Mouse (Mus musculus) 3134 (cell line): ENCODE results near the gene Dph1.

ENCODE experiments used
- DNase-seq: peaks from one replicate; pipeline ENCODE4 v3.0.0-alpha.2; 2011; ENCODE audit warnings: low spot score; ENCODE audit not compliant: insufficient read length; ENCODE audit errors: extremely low read depth

Gene Dph1

DNA sequence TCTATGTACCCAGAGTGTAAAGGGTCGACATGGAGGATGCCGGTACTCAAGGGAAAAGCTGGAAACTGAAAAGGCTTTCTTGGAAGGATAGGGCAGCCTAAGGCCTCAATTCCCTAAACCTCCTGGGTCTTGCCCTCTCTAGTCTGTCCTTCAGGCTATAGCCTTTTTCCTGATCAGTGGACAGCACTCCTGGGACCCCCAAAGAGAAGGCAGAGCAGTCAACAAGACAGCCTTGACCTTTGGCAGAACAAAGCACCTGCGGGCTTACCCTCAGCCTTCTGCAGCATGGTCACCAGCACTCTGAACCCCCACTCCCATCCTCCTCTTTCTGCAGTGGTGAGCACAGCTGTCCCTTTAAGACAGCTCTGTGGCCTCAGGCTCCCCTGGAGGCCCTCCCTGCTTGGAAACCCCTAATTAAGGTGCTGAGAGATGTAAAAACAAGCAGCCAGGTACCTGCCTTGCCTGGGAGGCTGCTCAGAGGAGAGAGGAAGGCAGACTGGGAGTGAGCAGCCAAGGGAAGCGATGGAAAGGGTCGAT, at the start of gene Dph1:
TSS of gene Dph1 (minus strand) at position 337 of the 537 bp plus-strand sequence.
- no peak for DNase-seq

DNA sequence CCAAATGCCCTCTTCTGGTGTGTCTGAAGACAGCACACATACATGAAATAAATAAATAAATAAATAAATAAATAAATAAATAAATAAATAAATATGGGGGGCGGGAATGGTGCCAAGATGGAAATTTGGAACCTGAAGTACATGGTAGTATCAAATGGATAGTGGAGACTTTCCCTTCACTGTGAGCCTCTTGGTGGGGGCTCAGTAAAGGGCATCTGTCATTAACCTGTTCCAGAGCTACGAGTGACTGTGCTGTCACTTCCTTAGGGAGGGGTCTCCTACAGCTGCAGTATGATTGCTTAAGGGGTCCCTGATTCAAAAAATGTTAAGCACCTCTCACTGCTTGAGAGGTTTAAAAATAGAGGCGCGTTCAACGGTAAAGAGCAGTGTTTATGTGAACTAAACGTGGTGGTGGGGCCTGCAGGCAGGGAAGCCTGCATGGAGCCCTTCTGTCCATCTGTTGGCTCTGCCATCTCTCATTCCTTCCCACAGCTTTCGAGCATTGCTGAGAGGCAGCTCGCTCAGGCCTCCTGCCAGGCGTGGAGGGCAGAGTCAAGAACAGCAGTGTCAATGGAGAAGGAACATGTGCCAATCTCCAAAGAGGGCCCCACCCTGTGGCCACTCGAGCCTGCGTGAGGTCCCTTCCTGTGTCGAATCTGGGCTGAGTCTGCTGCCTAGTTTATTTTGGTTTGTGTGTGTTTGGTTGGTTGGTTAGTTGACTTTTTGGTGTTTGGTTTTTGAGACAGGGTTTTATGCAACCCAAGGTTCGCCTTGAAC, 49.3 kb upstream of the Dph1 start:
- DNase-seq = no peak

- DNase-seq = no peak
These were observed 43.7 kb upstream of the Dph1 start for GRCm38 (mm10) chr11:75234745-75235144.

- DNase-seq = no peak
These were observed 41.4 kb upstream of the Dph1 start for GRCm38 (mm10) chr11:75232434-75232833.

GRCm38 (mm10) chr11:75231756-75232155, 40.7 kb upstream of the Dph1 start:
- DNase-seq = no peak

DNA sequence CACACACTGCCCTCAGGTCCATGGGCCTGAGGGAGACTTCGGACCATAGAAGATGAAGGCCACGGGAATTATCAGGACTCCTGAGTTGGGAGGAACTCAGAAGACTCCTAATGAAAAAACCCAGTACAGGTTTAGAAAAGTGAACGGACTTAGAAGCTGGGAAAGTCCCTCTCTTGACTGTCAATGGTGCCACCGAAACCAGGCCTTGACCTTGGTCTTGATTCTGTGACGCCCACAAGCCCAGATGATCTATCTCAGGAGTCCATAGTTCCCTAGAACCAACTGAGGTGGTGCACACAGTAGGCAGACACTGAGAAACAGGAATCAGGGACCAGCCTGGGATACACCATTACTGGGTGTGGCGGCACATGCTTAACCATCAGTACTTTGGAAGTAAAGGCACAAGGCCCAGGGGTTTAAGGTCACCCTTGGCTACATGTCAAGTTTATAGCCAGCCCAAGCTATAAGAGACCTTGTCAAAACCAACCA, 39.3 kb upstream of the Dph1 start:
- DNase-seq = no peak

- DNase-seq = no peak
These were observed 38.2 kb upstream of the Dph1 start for GRCm38 (mm10) chr11:75229289-75229688.

DNA sequence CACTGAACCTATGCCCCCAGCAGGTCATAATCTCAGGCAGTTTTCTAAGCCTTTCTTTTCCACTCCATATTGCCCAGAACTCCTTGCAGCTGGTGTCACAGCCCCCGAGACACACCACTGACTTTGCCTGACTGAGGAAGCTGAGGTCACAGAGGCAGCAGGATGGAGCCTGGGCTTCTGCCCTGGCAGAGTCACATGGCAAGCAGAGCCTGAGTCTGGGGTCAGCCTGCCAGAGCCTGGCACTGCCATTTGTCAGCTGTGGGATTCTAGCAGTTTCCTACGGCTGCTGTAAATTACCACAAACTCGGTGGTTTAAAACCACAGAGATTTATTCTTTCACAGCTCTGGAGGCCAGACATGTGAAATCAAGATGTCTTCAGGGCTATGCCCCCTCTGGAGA, 36.6 kb upstream of the Dph1 start:
- DNase-seq = no peak

GRCm38 (mm10) chr11:75224835-75225234, 33.8 kb upstream of the Dph1 start:
- no peak for DNase-seq

DNA sequence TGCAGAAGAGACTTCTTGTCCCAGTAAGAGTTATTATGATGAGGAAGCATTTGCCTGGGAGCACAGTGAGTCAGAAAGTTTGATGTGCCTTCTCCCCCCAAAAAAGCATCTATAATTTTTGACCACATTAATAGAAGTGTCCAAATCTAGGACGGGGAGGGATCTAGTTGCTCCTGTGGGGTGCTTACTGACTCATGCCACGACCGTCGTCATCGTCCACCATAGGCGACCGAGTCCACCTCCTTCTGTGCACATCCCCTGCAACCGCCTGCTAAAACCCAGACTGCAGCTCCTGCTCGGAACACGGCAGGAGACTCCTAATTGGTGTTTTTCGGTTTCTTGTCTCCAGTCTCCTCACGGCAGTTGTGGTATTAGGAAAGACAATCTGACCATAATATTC, 33.0 kb upstream of the Dph1 start:
- no peak for DNase-seq

- no peak for DNase-seq
These were observed 29.6 kb upstream of the Dph1 start for GRCm38 (mm10) chr11:75220517-75221145.

DNA sequence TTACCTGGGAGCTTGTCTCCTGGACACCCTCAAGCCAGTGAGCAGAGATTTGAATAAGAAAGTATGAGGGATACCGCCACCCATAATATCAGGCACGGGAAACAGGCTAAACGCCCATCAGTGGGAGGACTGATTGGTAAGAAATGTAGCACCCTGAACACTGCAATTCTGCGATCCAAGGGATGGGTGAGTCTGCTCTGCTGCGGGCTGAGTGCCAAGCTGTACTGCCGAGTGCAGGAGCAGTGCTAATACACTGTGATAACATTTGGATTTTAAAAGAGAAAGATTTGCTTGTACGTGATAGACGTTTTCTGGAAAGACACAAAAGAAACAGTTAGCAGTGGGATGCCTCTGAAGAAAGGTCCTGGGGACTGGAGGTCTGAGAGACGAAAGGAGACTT, 29.1 kb upstream of the Dph1 start:
- no peak for DNase-seq

- no peak for DNase-seq
These were observed 23.3 kb upstream of the Dph1 start for GRCm38 (mm10) chr11:75214081-75214950.

GRCm38 (mm10) chr11:75213372-75214080, 22.5 kb upstream of the Dph1 start:
- DNase-seq = no peak

DNA sequence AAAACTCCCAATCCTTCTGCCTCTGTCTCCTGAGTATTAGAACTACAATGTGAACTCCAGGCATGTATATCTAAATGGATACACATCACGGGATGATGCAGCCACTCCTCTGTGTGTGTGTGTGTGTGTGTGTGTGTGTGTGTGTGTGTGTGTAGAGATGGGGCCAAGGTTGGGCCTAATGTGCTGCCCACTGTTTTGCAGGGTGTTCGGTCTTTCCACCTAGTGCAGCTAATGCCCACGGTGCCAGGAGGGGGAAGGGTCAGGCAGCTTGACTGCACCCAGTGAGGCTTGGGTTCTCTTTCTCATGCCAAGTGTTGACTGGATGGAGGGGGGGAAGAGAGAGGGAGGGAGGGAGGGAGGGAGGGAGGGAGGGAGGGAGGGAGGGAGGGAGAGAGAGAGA, 21.8 kb upstream of the Dph1 start:
- no peak for DNase-seq

DNA sequence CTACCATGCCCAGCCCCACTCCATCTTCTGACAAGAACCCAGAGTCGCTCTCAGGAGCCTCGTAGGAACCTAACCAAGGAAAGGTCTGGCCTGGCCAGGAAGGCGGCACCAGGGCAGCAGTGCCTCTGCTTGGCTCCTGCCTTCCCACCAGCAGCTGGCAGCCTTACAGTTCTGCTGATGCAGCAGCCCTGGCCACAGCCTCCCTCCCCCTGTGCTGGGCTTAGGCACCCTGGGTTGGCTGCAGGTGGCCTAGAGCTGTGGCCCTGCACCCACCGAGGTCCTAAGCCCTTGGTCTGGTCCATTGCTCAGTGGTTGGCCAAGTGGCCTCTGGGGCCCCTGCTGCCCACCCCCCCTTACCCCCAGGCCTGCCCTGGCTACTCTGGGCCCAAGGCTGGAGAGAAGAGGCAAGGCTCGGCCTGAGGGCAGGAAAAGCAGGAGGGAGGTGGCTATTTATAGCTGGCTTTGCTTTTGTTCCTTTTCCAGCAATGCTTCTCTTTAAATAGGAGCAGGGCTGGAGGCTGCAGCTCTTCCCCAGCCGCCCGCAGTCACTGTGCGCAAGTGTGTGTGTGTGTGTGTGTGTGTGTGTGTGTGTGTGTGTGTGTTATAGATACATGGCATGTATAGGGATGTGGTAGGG, 21.1 kb upstream of the Dph1 start:
- peak; percentile 37 for DNase-seq

GRCm38 (mm10) chr11:75210755-75211154, 19.7 kb upstream of the Dph1 start:
- no peak for DNase-seq

GRCm38 (mm10) chr11:75210093-75210492, 19.1 kb upstream of the Dph1 start:
- DNase-seq = no peak

GRCm38 (mm10) chr11:75209363-75209762, 18.3 kb upstream of the Dph1 start:
- no peak for DNase-seq

GRCm38 (mm10) chr11:75206347-75206746, 15.3 kb upstream of the Dph1 start:
- DNase-seq = no peak
